Mouse (Mus musculus) cerebellum, adult 11-12 months (tissue): ENCODE measurements at regions not wholly inside any gene's neighbourhood (a gene's known extent, or its start where the extent isn't known, plus 50 kb on each side); places are given as distances from the start of the nearest gene placed in this dataset.
"Not testable (repeated sequence)": the region's sequence is repeated elsewhere in the genome, so short reads cannot be mapped to it uniquely, and the experiment has no call there.

ENCODE experiments used
- DNase-seq: peaks from one replicate; pipeline ENCODE4 v3.0.0; 2022

GRCm38 (mm10) chr9:33039221-33039790 is 403.3 kb downstream of the Ets1 start:
- no peak for DNase-seq

- no peak for DNase-seq
These were observed 414.8 kb downstream of the Ets1 start for GRCm38 (mm10) chr9:33050789-33051188.

- no peak for DNase-seq
These were observed 424.7 kb downstream of the Ets1 start for GRCm38 (mm10) chr9:33060636-33061264.

- no peak for DNase-seq
These were observed 426.5 kb downstream of the Ets1 start for GRCm38 (mm10) chr9:33062476-33062875.

GRCm38 (mm10) chr9:33065331-33065730 is 429.3 kb downstream of the Ets1 start:
- no peak for DNase-seq

- DNase-seq: no peak
These were observed 431.5 kb downstream of the Ets1 start for GRCm38 (mm10) chr9:33067521-33067920.

GRCm38 (mm10) chr9:33070116-33070515 is 434.1 kb downstream of the Ets1 start:
- no peak for DNase-seq

GRCm38 (mm10) chr9:33080271-33080670 is 444.2 kb downstream of the Ets1 start:
- DNase-seq: no peak

- DNase-seq: no peak
These were observed 444.8 kb downstream of the Ets1 start for GRCm38 (mm10) chr9:33080774-33081173.

GRCm38 (mm10) chr9:33089977-33090376 is 454.0 kb downstream of the Ets1 start:
- no peak for DNase-seq

- DNase-seq: no peak
These were observed 455.6 kb downstream of the Ets1 start for GRCm38 (mm10) chr9:33091664-33092063.

- peak; percentile 5 for DNase-seq
These were observed 459.6 kb downstream of the Ets1 start for GRCm38 (mm10) chr9:33095654-33096053.

- DNase-seq: no peak
These were observed 465.2 kb downstream of the Ets1 start for GRCm38 (mm10) chr9:33101206-33101605.

GRCm38 (mm10) chr9:33104623-33105074 is 468.6 kb downstream of the Ets1 start:
- DNase-seq: no peak

- DNase-seq: no peak
These were observed 487.8 kb downstream of the Ets1 start for GRCm38 (mm10) chr9:33123841-33124240.

- no peak for DNase-seq
These were observed 516.2 kb downstream of the Ets1 start for GRCm38 (mm10) chr9:33152186-33152585.

- DNase-seq: no peak
These were observed 532.1 kb downstream of the Ets1 start for GRCm38 (mm10) chr9:33168159-33168558.

- DNase-seq: not testable (repeated sequence)
These were observed 533.1 kb downstream of the Ets1 start for GRCm38 (mm10) chr9:33169093-33169492.

- DNase-seq: no peak
These were observed 544.0 kb downstream of the Ets1 start for GRCm38 (mm10) chr9:33180066-33180465.

GRCm38 (mm10) chr9:33187187-33187586 is 551.2 kb downstream of the Ets1 start:
- no peak for DNase-seq

- DNase-seq: no peak
These were observed 573.1 kb downstream of the Ets1 start for GRCm38 (mm10) chr9:33209083-33209482.

GRCm38 (mm10) chr9:33214523-33214922 is 578.5 kb downstream of the Ets1 start:
- no peak for DNase-seq

- DNase-seq: no peak
These were observed 585.0 kb downstream of the Ets1 start for GRCm38 (mm10) chr9:33220981-33221380.

GRCm38 (mm10) chr9:33222066-33222805 is 586.2 kb downstream of the Ets1 start:
- no peak for DNase-seq
